Mouse (Mus musculus) stomach, postnatal 0 days (tissue): Measurements from ENCODE around the gene Apoc3.

ENCODE experiments used
- CTCF ChIP-seq: IDR thresholded peaks from 2 replicates; pipeline ENCODE4 v1.5.1; 2016; ENCODE audit warnings: antibody characterized with exemption, low read depth, mild to moderate bottlenecking, moderate library complexity
- EP300 ChIP-seq: optimal IDR thresholded peaks from 2 replicates; pipeline ENCODE3; 2016; ENCODE audit warnings: antibody characterized with exemption

GRCm38 (mm10) chr9:46259111-46259510 is 23.7 kb upstream of the Apoc3 start:
- TF ChIP-seq CTCF = no peak
- TF ChIP-seq EP300 = no peak
